Mouse (Mus musculus) cerebellum, adult 2 months (tissue): Measurements from ENCODE around the gene Nynrin. TPM values are rescaled to one million over a fixed set of nuclear protein-coding genes. Genes with fewer than 3 reads are reported as not detected.
A peak's percentile ranks its signal among the peaks of the same experiment; 100 is the strongest.

Experiments used
- DNase-seq, 2 experiments: peaks; one replicate each; pipeline ENCODE4 v3.0.0; 2021
- H3K27ac ChIP-seq: fragments of 200-500 bp; 2 replicates; pipeline ENCODE4 v1.5.1; 2012; ENCODE audit warnings: low read length, control low read depth, inconsistent platforms; ENCODE audit not compliant: insufficient read depth
- H3K27me3 ChIP-seq: fragments of 200-500 bp; 2 replicates; pipeline ENCODE4 v1.6.1; 2012; ENCODE audit warnings: inconsistent platforms, mild to moderate bottlenecking, low read length, moderate library complexity; ENCODE audit not compliant: control insufficient read depth, insufficient read depth
- H3K4me1 ChIP-seq: fragments of 200-500 bp; 2 replicates; pipeline ENCODE4 v1.6.1; 2011; ENCODE audit warnings: low read length; ENCODE audit not compliant: control insufficient read depth, insufficient read depth
- H3K4me3 ChIP-seq: fragments of 200-500 bp; replicated peaks from 2 replicates; pipeline ENCODE3; 2011; ENCODE audit warnings: mild to moderate bottlenecking, low read depth, low read length, control low read depth; ENCODE audit not compliant: insufficient read depth
- CTCF ChIP-seq: fragments of 200-500 bp; IDR thresholded peaks from 2 replicates; pipeline ENCODE4 v1.5.1; 2011; ENCODE audit warnings: low read depth, mild to moderate bottlenecking, control low read depth, low read length, moderate library complexity, borderline replicate concordance; ENCODE audit not compliant: insufficient read depth
- POLR2A ChIP-seq: fragments of 200-500 bp; IDR thresholded peaks from 2 replicates; pipeline ENCODE4 v1.6.1; 2011; ENCODE audit warnings: low read length, control low read depth, borderline replicate concordance; ENCODE audit not compliant: insufficient read depth
- WGBS: fragments of 180-500 bp; shearing (Covaris S2); methylation state at CpG from one replicate; pipeline ENCODE4 v1.1.7; 2018; 5-methylcytosine and 5-hydroxymethylcytosine counted together
- polyA plus RNA-seq: library from polyadenylated mRNA; depleted of rRNA; stranded (reverse); fragments of >200 nt; gene quantifications from 2 replicates; pipeline ENCODE4 v1.2.3, GENCODE M21; 2012

Gene Nynrin
- polyA plus RNA-seq, 1 experiment, result 4.8 TPM

DNA sequence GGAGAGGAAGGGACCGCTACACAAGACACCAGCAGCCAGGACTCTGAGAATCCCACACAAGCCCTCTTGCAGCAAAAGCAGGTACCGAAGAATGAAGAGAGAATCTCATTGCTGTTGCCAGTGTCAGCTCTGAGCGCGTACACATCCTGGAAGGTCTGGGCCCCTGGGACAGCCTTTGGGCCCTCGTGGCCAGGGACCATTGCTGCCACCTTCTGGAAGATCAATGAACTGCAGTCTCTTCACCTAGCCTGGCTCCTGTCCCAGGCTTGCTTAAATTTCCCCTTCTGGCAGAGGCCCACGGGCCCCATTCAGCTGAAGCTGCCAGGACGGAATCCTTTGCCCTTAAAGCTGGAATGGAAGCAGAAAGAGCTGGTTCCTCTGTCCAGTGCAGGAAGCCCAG, 10.0 kb downstream of the Nynrin start:
- TF ChIP-seq POLR2A, result no peak
- TF ChIP-seq CTCF, result peak; percentile 90
- DNase-seq, result peak; percentile 70 to 79
- H3K27me3 ChIP-seq, result no peaks in the 10 kb centered on the region
- H3K4me1 ChIP-seq, result no peaks in the 10 kb centered on the region
- no peak overlapping the region for H3K27ac ChIP-seq
- H3K4me3 ChIP-seq, result no peak overlapping the region
- WGBS, result 19% methylated on average over 7 of the region's 7 CpGs

GRCm38 (mm10) chr14:55866962-55867361, 13.2 kb downstream of the Nynrin start:
- H3K27ac ChIP-seq, result no peak overlapping the region
- H3K27me3 ChIP-seq, result no peaks in the 10 kb centered on the region
- WGBS, result 26% methylated on average over 4 of the region's 4 CpGs
- peak; percentile 74 for TF ChIP-seq CTCF
- no peak for TF ChIP-seq POLR2A
- H3K4me3 ChIP-seq, result no peak overlapping the region
- DNase-seq, result peak; percentile 60 to 75
- H3K4me1 ChIP-seq, result no peaks in the 10 kb centered on the region

- 92% methylated on average over 14 of the region's 14 CpGs for WGBS
- Histone ChIP-seq H3K4me1 (peaks cover 11% of the 10 kb centered on the region), H3K4me3 (no peak overlapping the region), H3K27me3 (no peaks in the 10 kb centered on the region), H3K27ac (no peak overlapping the region)
- DNase-seq, result no peak
- no peak for TF ChIP-seq CTCF
- TF ChIP-seq POLR2A, result no peak
Measured at GRCm38 (mm10) chr14:55868230-55869026, 14.6 kb downstream of the Nynrin start.

DNA sequence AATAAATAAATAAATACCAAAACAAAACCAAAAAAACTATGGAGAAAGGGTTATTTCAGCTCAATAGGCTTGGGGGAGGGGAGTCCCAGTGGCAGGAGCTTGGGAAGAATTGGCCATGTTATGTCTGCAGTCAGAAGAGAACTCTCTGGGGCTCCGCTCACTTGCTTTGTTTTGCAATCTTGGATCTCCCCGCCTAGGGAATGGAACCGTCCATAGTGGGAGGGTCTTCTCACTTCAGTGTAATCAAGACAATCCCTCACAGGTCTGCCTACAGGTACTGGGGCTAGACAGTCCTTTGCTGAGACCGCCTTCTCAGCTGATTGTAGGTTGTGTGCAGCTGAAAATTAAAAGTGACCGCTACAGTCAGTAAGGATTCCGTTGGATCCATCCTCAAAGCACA, 15.7 kb downstream of the Nynrin start:
- Histone ChIP-seq H3K27ac (no peak overlapping the region), H3K4me3 (no peak overlapping the region), H3K4me1 (peaks cover 17% of the 10 kb centered on the region), H3K27me3 (no peaks in the 10 kb centered on the region)
- TF ChIP-seq CTCF, result no peak
- no peak for TF ChIP-seq POLR2A
- over 99% methylated on average over 6 of the region's 6 CpGs for WGBS
- no peak for DNase-seq

DNA sequence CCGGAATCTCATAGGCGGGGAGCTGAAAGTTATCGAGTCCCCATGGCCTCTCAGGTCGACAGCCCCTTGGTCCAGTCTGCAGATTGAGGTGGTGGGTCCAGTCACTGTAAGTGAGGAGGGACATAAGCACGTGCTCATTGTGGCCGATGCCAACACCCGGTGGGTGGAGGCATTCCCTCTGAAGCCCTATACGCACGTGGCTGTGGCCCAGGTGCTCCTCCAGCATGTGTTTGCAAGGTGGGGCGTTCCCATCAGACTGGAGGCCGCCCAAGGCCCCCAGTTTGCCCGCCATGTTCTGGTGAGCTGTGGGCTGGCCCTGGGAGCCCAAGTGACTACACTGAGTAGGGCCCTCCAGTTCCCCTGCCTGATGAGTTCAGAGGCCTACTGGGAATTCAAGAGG, 18.2 kb downstream of the Nynrin start:
- no peak for TF ChIP-seq CTCF
- no peak for TF ChIP-seq POLR2A
- H3K4me1 ChIP-seq, result peaks cover 17% of the 10 kb centered on the region
- no peaks in the 10 kb centered on the region for H3K27me3 ChIP-seq
- H3K27ac ChIP-seq, result no peak overlapping the region
- no peak overlapping the region for H3K4me3 ChIP-seq
- WGBS, result 86% methylated on average over 12 of the region's 12 CpGs
- no peak for DNase-seq

DNA sequence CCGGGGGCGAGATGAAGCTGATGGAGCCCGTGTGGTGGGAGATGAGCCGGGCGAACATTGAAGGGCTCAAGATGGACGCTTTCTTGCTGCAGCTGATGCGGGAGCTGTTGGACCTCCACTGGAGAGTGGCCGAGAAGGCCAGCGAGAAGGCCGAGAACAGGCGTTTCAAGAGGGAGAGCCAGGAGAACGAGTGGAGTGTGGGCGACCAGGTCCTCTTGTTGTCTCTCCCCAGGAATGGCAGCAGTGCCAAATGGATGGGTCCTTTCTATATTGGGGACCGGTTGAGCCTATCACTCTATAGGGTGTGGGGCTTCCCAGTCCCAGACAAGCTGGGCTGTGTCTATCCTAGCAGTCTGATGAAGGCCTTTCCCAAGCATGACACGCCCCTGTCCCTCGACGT, 18.7 kb downstream of the Nynrin start:
- 90% methylated on average over 17 of the region's 17 CpGs for WGBS
- TF ChIP-seq CTCF (no peak), POLR2A (no peak)

DNA sequence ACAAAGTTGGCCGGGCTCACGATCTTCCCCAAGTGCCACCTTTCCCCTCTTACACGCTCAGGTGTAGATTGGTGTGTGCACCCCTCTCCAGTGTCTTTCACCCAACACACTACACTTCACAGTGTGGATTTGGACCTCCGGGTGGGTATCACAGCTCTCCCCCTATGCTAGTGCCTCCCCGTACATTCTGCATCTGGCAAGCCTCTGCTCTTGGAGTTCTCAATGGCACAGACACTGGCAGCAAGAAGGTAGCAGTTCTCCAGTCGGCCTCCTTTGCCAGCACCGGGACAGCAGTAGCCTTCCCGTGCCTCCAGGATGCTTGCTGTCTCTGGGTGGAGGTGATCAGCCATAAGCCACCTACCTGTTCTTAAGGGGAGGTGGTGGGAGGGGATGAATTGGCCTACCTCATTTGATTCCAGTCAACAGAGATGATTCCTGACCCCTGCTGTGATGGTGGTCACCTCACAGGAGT, 19.5 kb downstream of the Nynrin start:
- Histone ChIP-seq H3K27me3 (no peaks in the 10 kb centered on the region), H3K4me1 (peaks cover 24% of the 10 kb centered on the region), H3K4me3 (peak overlapping the region; percentile 25), H3K27ac (peak overlapping the region; percentile 61)
- DNase-seq, result no peak
- TF ChIP-seq CTCF, result 0 out of 2 replicates have a peak, but pooled peaks have one; percentile 3
- no peak for TF ChIP-seq POLR2A
- 59% methylated on average over 8 of the region's 8 CpGs for WGBS

More for the DNA sequence above, 18.7 kb downstream of the Nynrin start:
- Histone ChIP-seq H3K4me3 (no peak overlapping the region), H3K4me1 (peaks cover 20% of the 10 kb centered on the region), H3K27ac (no peak overlapping the region), H3K27me3 (no peaks in the 10 kb centered on the region)
- DNase-seq, result no peak
